Mouse (Mus musculus) thymus, adult 2 months (tissue): Measurements from ENCODE around the gene Ube2q2.

ENCODE experiments used
- CTCF ChIP-seq: fragments of 200-500 bp; IDR thresholded peaks from 2 replicates; pipeline ENCODE4 v1.5.1; 2012; ENCODE audit warnings: mild to moderate bottlenecking, control low read depth, low read length, moderate library complexity, borderline replicate concordance; ENCODE audit not compliant: control insufficient read depth, poor library complexity, insufficient read depth; ENCODE audit errors: extremely low read depth
- POLR2A ChIP-seq: fragments of 200-500 bp; IDR thresholded peaks from 2 replicates; pipeline ENCODE4 v1.6.1; 2012; ENCODE audit warnings: mild to moderate bottlenecking, low read length, control low read depth, moderate library complexity; ENCODE audit not compliant: control insufficient read depth, poor library complexity, insufficient read depth; ENCODE audit errors: extremely low read depth

DNA sequence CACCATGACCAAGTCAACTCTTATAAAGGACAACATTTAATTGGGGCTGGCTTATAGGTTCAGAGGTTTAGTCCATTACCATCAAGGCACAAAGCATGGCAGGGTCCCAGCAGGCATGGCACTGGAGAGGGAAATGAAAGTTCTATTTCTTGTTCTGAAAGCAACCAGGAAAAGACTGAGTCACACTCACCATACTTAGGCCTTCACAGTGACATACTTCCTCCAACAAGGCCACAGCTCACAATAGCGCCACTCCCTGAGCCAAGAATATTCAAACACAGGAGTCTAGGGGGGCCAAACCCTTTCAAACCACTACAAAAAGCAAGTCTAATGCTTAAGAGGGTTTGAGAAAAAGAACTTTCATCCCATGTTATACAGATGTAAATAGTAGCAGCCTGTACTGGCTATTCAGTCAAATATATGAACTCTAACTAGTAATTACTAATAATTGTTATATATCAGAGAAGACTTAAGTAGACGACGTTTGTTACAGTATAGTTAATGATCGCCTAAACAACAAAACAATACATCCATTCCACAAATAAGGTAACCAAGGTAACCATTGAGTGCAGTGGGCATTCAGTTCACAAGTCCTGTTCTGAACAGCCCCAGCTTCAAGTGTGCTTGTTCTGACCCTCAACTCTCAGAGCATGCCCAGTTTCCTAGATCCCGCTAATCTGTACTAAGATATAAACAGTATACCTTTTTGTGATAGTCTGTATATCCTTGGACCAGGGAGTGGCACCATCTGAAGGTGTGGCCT lies 31.2 kb upstream of the Ube2q2 start:
- no peak for TF ChIP-seq POLR2A
- TF ChIP-seq CTCF: no peak
